Mouse (Mus musculus): ENCODE measurements around the gene Zfp456. TPM values are rescaled to one million over a fixed set of nuclear protein-coding genes. Genes with fewer than 3 reads are reported as not detected.

Gene Zfp456
- total RNA-seq (2023): 1 to 10 TPM; 1.1 to 1.7 TPM

DNA sequence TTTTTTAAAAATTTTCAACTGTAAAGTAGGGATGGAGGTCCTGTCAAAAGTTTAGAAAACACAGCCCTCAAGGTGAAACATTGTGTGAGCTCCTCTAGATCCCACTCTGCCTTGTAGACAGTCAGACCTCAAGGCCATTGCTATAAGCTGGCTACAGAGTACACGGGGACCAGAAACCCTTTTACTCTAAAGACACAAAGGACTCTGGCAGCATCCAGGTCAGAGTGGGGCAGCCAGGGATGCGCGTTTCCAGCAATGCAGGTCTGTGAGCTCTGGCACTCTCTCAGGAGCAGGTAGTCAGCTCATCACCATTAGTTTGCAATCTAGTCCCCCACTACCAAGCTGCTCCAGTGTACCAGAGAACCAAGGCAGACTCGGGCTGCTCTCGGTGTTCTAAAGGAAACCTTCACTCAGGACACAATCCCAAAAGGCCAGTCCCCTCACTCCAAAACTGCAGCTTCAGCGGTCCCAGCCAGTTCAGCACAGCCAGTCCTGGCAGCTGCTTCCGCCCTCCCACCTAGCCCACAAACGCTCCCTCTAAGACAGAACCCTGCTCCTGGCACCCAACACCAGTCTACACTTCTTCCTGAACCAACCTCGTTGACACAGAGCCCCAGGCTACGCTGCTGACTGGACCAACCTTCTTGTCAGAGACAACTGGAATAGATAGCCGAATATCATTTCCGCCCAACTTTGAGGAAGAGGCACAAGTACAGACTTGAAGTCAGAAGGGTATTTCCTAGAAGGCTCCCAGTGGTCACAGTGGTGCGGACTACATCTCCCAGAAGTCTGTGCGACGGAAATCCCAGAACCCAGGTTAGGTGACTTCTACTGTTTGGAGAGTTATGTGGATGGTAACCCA, at the start of gene Zfp456, which contains the start of gene Gm28041:
Gene Zfp456 (minus strand): TSS at position 761 of the 862 bp plus-strand sequence.
Gene Gm28041 (minus strand): TSS at position 684 of the 862 bp plus-strand sequence.

DNA sequence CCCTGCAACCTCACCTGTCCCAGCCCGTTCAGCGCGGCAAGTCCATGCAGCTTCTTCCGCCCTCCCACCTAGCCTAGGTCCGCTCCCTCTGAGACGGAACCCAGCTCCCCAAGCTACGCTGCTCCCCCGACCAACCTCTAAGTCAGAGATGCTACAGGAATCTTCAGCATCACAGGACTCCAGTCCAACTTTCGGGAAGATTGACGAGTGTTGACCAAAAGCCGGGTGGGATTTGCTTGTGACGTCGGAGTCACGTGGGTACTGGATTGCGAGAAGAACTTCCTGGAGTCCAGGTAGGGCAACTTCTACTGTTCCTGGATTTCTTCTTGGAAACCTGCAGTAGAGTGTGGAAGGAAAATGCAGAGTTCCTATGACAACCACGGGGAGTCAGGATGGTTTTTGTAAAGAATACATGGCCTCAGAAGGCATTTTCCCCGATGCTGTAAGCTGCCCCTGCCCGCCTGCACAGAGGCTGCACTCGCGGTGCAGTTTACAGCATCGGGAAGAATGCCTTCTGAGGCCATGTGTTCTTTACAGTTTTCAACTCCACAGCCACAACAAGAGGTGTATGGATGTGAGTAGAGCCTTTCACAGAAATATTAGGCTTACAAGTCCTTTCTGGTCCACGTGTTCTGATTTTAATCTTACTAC, 45.7 kb upstream of the Zfp456 start, which contains the start of gene Zfp459:
Gene Zfp459 (minus strand): TSS at position 212 of the 651 bp plus-strand sequence.

GRCm38 (mm10) chr13:67399183-67399903, 23.7 kb upstream of the Zfp456 start, which contains the start of gene Zfp429:
Zfp429 (minus strand) TSS chr13:67399819.

GRCm38 (mm10) chr13:67360131-67360744, 15.4 kb downstream of the Zfp456 start, which contains the start of the genes Gm28044 and Zfp953:
Gm28044 (minus strand) TSS chr13:67360536.
Zfp953 (minus strand) TSS chr13:67360605.

GRCm38 (mm10) chr13:67332019-67332724, 43.4 kb downstream of the Zfp456 start, which contains the start of gene Zfp595:
Zfp595 (minus strand) TSS chr13:67332570.

Other genes with a start within 250 kb of the Zfp456 start
- gene Rsl1, start 202.6 kb downstream of the Zfp456 start, total RNA-seq (2023): 1 to 10 TPM; 1.6 TPM
- under 1 TPM; 0.73 to 0.77 TPM for gene Zfp455, start 181.3 kb downstream of the Zfp456 start, total RNA-seq (2023)
- gene Zfp458, start 97.3 kb downstream of the Zfp456 start, total RNA-seq (2023): 1 to 10 TPM; 1.5 to 2.0 TPM
- under 1 TPM in 1 of 2 experiments, not detected in 1; 0.46 TPM for gene Zfp457, start 69.3 kb downstream of the Zfp456 start, total RNA-seq (2023)
- gene Zfp595, start 43.2 kb downstream of the Zfp456 start, total RNA-seq (2023): 1 to 10 TPM; 5.3 to 6.4 TPM
- 1 to 10 TPM in 1 of 2 experiments, not detected in 1; 3.0 TPM for gene Gm28044, start 15.3 kb downstream of the Zfp456 start, total RNA-seq (2023)
- 1 to 10 TPM; 6.1 to 7.3 TPM for gene Zfp953, start 15.2 kb downstream of the Zfp456 start, total RNA-seq (2023)
- gene Gm28041, start 77 bp downstream of the Zfp456 start, total RNA-seq (2023): 1 to 10 TPM in 1 of 2 experiments, under 1 TPM in 1; 0.90 to 1.8 TPM
- 1 to 10 TPM; 4.0 to 4.2 TPM for gene Zfp429, start 24.0 kb upstream of the Zfp456 start, total RNA-seq (2023)
- under 1 TPM; 0.09 to 0.42 TPM for gene Zfp459, start 45.6 kb upstream of the Zfp456 start, total RNA-seq (2023)
- gene Zfp874a, start 75.8 kb upstream of the Zfp456 start, total RNA-seq (2023): 1 to 10 TPM; 2.8 to 3.3 TPM
- 1 to 10 TPM; 6.6 to 9.1 TPM for gene Zfp874b, start 108.4 kb upstream of the Zfp456 start, total RNA-seq (2023)
- 1 to 10 TPM; 3.6 to 5.8 TPM for gene Zfp58, start 124.7 kb upstream of the Zfp456 start, total RNA-seq (2023)
- not detected for gene Gm26965, start 150.3 kb upstream of the Zfp456 start, total RNA-seq (2023)
- gene Zfp87, start 150.4 kb upstream of the Zfp456 start, total RNA-seq (2023): 10 to 100 TPM; 10.9 to 14.0 TPM
- gene Zfp748, start 178.0 kb upstream of the Zfp456 start, total RNA-seq (2023): 1 to 10 TPM; 5.7 to 5.9 TPM
- 1 to 10 TPM; 8.9 to 9.8 TPM for gene Zfp729b, start 233.9 kb upstream of the Zfp456 start, total RNA-seq (2023)

All from neutrophil, adult 83 days (primary cell).